Mouse (Mus musculus): ENCODE measurements around the gene Smad5. TPM values are rescaled to one million over a fixed set of nuclear protein-coding genes. Genes with fewer than 3 reads are reported as not detected.

Smad5 gene
- total RNA-seq, 2 experiments from 2014 or later: 22.7 TPM

Other genes starting within 250 kb of the Smad5 start
- gene Il9, start 220.8 kb upstream of the Smad5 start, total RNA-seq (2021): not detected
- gene Fbxl21, start 180.5 kb upstream of the Smad5 start, total RNA-seq (2021): 10 to 100 TPM; 10.5 to 10.6 TPM
- not detected for gene Lect2, start 154.5 kb upstream of the Smad5 start, total RNA-seq (2021)
- 1 to 10 TPM; 3.4 to 4.0 TPM for gene Tgfbi, start 93.5 kb upstream of the Smad5 start, total RNA-seq (2021)
- gene Gm45623, start 50.8 kb downstream of the Smad5 start, total RNA-seq (2021): 10 to 100 TPM; 12.6 to 13.5 TPM
- 1 to 10 TPM; 1.9 to 2.3 TPM for gene Trpc7, start 193.0 kb downstream of the Smad5 start, total RNA-seq (2021)

All from left cerebral cortex, adult 18-20 months (tissue).